Mouse (Mus musculus) stomach, embryonic 14.5 days (tissue): ENCODE measurements at regions not wholly inside any gene's neighbourhood (a gene's known extent, or its start where the extent isn't known, plus 50 kb on each side); places are given as distances from the start of the nearest gene placed in this dataset.
"Not testable (repeated sequence)": the region's sequence is repeated elsewhere in the genome, so short reads cannot be mapped to it uniquely, and the experiment has no call there.

Experiments
- ATAC-seq: fragments of 200-750 bp; cut with Nextera tagmentation; 2 replicates; pipeline ENCODE4 v1.8.0; 2017; ENCODE audit warnings: low read depth, moderate TSS enrichment; ENCODE audit not compliant: insufficient number of reproducible peaks, insufficient read depth, low FRiP score
- H3K27ac ChIP-seq: fragments of 300-500 bp; sonication (generic); 2 replicates; pipeline ENCODE4 v1.5.1; 2014; ENCODE audit warnings: mild to moderate bottlenecking, low read length, moderate library complexity, mixed read lengths
- H3K27me3 ChIP-seq: fragments of 300-500 bp; sonication (generic); 2 replicates; pipeline ENCODE4 v1.6.1; 2014; ENCODE audit warnings: low read length, control low read depth, mixed read lengths; ENCODE audit not compliant: control insufficient read depth, insufficient read depth
- H3K36me3 ChIP-seq: fragments of 300-500 bp; sonication (generic); 2 replicates; pipeline ENCODE4 v1.6.1; 2014; ENCODE audit warnings: mild to moderate bottlenecking, control low read depth, low read length, moderate library complexity, mixed read lengths; ENCODE audit not compliant: control insufficient read depth, insufficient read depth
- H3K4me1 ChIP-seq: fragments of 300-500 bp; sonication (generic); 2 replicates; pipeline ENCODE4 v1.6.1; 2014; ENCODE audit warnings: low read length, control low read depth, mixed read lengths; ENCODE audit not compliant: control insufficient read depth, insufficient read depth
- H3K4me2 ChIP-seq: fragments of 300-500 bp; sonication (generic); replicated peaks from 2 replicates; pipeline ENCODE4 v1.6.1; 2014; ENCODE audit warnings: low read depth, low read length, control low read depth
- H3K4me3 ChIP-seq: fragments of 300-500 bp; sonication (generic); 2 replicates; pipeline ENCODE4 v1.5.1; 2014; ENCODE audit warnings: low read depth, low read length, control low read depth
- H3K9ac ChIP-seq: fragments of 300-500 bp; sonication (generic); replicated peaks from 2 replicates; pipeline ENCODE4 v1.6.1; 2014; ENCODE audit warnings: low read depth, mild to moderate bottlenecking, control low read depth, low read length, moderate library complexity, mixed read lengths
- H3K9me3 ChIP-seq: fragments of 300-500 bp; sonication (generic); 2 replicates; pipeline ENCODE4 v1.6.1; 2016; ENCODE audit warnings: low read depth, low read length, control low read depth; ENCODE audit not compliant: control insufficient read depth
- WGBS: fragments of 180-500 bp; shearing (Covaris S2); extraction: QIAGEN DNeasy Blood & Tissue Kit; methylation state at CpG from one replicate; pipeline ENCODE4 v1.1.7; 2014; 5-methylcytosine and 5-hydroxymethylcytosine counted together

GRCm38 (mm10) chr11:91216158-91216557 is 361.2 kb downstream of the Kif2b start:
- H3K9ac ChIP-seq: no peak overlapping the region
- H3K4me2 ChIP-seq: no peak overlapping the region
- WGBS: 70% methylated on average over 1 of the region's 1 CpGs
- no peaks in the 10 kb centered on the region for H3K9me3 ChIP-seq
- H3K27me3 ChIP-seq: no peaks in the 10 kb centered on the region
- no peaks in the 10 kb centered on the region for H3K4me1 ChIP-seq
- ATAC-seq: no peak
- H3K27ac ChIP-seq: no peak overlapping the region
- H3K36me3 ChIP-seq: no peaks in the 10 kb centered on the region
- H3K4me3 ChIP-seq: no peak overlapping the region

DNA sequence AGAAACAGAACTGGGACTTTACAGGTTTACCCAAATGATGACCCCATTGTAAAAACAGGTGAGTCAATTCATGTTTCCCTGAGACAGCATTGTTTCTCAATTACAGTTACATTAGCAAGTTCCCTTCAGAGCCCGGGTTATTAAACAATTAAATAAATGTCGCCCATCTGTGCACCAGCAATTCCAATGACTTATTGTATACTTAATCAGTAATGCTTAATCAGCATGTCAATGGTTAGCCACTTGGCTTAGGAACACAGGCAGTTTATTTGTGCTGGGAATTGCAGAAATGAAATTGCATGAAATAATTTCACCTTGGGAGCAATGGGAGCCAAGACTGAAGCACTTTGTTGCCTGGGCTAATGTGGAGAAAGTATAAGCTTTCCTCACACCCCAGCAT is 364.3 kb downstream of the Kif2b start:
- no peaks in the 10 kb centered on the region for H3K27me3 ChIP-seq
- H3K4me2 ChIP-seq: no peak overlapping the region
- no peak overlapping the region for H3K27ac ChIP-seq
- no peak for ATAC-seq
- WGBS: 60% methylated on average over 2 of the region's 2 CpGs
- H3K9ac ChIP-seq: no peak overlapping the region
- H3K9me3 ChIP-seq: no peaks in the 10 kb centered on the region
- no peaks in the 10 kb centered on the region for H3K36me3 ChIP-seq
- no peaks in the 10 kb centered on the region for H3K4me1 ChIP-seq
- H3K4me3 ChIP-seq: no peak overlapping the region

DNA sequence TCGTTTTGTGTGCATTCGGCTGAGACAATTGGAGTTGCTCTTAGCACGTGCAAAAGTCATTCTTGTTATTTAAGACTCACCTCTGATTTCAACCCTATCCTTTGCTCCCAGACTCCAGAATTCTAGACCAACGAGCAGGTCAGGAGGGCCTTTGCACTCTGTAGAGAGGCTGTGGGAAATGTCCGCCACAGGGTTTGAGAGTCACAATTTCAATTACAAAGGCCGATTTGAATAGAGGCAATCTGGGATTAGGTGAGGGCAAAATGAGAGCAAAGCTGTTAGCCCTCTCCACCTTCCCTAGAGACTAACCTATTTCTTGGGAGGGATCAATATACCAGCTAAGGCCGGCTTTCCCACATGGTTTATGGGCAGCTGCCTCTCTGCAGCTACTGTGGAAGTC is 370.9 kb downstream of the Kif2b start:
- WGBS: 64% methylated on average over 7 of the region's 7 CpGs
- Histone ChIP-seq H3K9me3 (no peaks in the 10 kb centered on the region), H3K4me3 (no peak overlapping the region), H3K27me3 (no peaks in the 10 kb centered on the region), H3K4me2 (no peak overlapping the region), H3K36me3 (no peaks in the 10 kb centered on the region), H3K27ac (no peak overlapping the region), H3K9ac (no peak overlapping the region), H3K4me1 (no peaks in the 10 kb centered on the region)
- ATAC-seq: no peak

GRCm38 (mm10) chr11:91204416-91204815 is 372.9 kb downstream of the Kif2b start:
- Histone ChIP-seq H3K4me3 (no peak overlapping the region), H3K4me2 (no peak overlapping the region), H3K36me3 (no peaks in the 10 kb centered on the region), H3K9me3 (no peaks in the 10 kb centered on the region), H3K9ac (no peak overlapping the region), H3K4me1 (no peaks in the 10 kb centered on the region), H3K27me3 (no peaks in the 10 kb centered on the region), H3K27ac (no peak overlapping the region)
- ATAC-seq: no peak
- WGBS: 44% methylated on average over 7 of the region's 7 CpGs

GRCm38 (mm10) chr11:91196841-91197240 is 380.5 kb downstream of the Kif2b start:
- H3K9ac ChIP-seq: no peak overlapping the region
- H3K27ac ChIP-seq: no peak overlapping the region
- 35% methylated on average over 4 of the region's 4 CpGs for WGBS
- no peaks in the 10 kb centered on the region for H3K36me3 ChIP-seq
- no peaks in the 10 kb centered on the region for H3K4me1 ChIP-seq
- no peak for ATAC-seq
- no peaks in the 10 kb centered on the region for H3K9me3 ChIP-seq
- H3K4me2 ChIP-seq: no peak overlapping the region
- H3K4me3 ChIP-seq: no peak overlapping the region
- no peaks in the 10 kb centered on the region for H3K27me3 ChIP-seq

DNA sequence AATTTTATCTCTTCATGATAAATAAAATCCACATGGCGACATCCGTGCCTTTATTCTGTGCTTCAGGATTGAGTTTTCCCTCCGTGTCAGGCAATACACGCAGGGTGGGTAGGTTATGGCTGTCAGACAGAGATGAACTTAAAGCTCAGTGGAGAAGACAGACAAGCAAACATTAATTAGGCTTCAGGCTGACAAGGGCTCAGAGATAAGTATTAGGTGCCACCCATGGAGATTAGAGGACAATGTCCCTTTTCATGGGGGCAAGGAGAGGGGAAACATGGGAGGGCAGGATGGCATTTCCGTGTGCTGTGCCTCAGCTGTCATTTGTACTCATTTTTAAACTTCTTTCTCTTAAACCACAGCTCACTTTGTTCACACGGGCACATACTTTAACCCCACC is 381.0 kb downstream of the Kif2b start:
- H3K9me3 ChIP-seq: no peaks in the 10 kb centered on the region
- H3K36me3 ChIP-seq: no peaks in the 10 kb centered on the region
- no peak overlapping the region for H3K27ac ChIP-seq
- H3K4me3 ChIP-seq: no peak overlapping the region
- no peak overlapping the region for H3K4me2 ChIP-seq
- no peaks in the 10 kb centered on the region for H3K4me1 ChIP-seq
- no peak overlapping the region for H3K9ac ChIP-seq
- H3K27me3 ChIP-seq: no peaks in the 10 kb centered on the region
- no peak for ATAC-seq
- 38% methylated on average over 6 of the region's 6 CpGs for WGBS

GRCm38 (mm10) chr11:91167336-91167735 is 410.0 kb downstream of the Kif2b start:
- H3K9me3 ChIP-seq, ATAC-seq, H3K4me3 ChIP-seq, H3K4me2 ChIP-seq, H3K9ac ChIP-seq, H3K27me3 ChIP-seq, H3K27ac ChIP-seq, H3K4me1 ChIP-seq, H3K36me3 ChIP-seq: not testable (repeated sequence)
- WGBS: 51% methylated on average over 2 of the region's 2 CpGs

DNA sequence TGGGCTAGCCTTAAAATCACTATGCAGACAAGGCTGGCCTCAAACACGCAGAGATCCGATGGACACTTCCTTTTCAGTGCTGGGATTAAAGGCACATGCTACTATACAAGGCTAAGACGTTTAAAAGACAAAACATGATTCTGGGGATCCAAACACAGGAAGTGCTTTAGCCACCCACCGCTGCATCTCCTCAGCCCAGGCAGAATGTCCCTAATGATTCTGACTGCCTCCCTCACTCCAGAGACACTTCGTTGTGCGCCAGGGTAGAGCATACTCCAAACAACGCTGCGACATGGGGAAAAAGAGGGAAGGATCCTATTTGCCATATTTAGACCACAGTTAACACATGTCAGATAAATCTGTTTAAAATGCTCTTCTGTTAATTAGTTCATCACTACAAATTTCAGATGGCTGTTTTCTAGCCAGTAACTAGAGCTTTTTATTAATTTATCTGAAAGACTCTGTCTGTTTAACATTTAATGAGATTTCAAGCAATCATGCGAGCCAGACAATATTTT is 443.5 kb downstream of the Kif2b start:
- WGBS: 59% methylated on average over 9 of the region's 9 CpGs
- Histone ChIP-seq H3K36me3 (no peaks in the 10 kb centered on the region), H3K27me3 (no peaks in the 10 kb centered on the region), H3K9me3 (no peaks in the 10 kb centered on the region), H3K4me2 (no peak overlapping the region), H3K27ac (no peak overlapping the region), H3K4me1 (no peaks in the 10 kb centered on the region), H3K9ac (no peak overlapping the region), H3K4me3 (no peak overlapping the region)
- no peak for ATAC-seq

GRCm38 (mm10) chr11:91132771-91133380 is 444.5 kb downstream of the Kif2b start:
- no peak overlapping the region for H3K4me2 ChIP-seq
- no peaks in the 10 kb centered on the region for H3K9me3 ChIP-seq
- ATAC-seq: no peak
- H3K4me1 ChIP-seq: no peaks in the 10 kb centered on the region
- no peak overlapping the region for H3K4me3 ChIP-seq
- H3K27ac ChIP-seq: no peak overlapping the region
- H3K36me3 ChIP-seq: no peaks in the 10 kb centered on the region
- H3K27me3 ChIP-seq: no peaks in the 10 kb centered on the region
- WGBS: 80% methylated on average over 7 of the region's 7 CpGs
- H3K9ac ChIP-seq: no peak overlapping the region
